Mouse (Mus musculus): Measurements from ENCODE around the gene Ripor2. TPM values are rescaled to one million over a fixed set of nuclear protein-coding genes. Genes with fewer than 3 reads are reported as not detected.

The Ripor2 gene
- polyA plus RNA-seq, 1 experiment, result 2.0 TPM

GRCm38 (mm10) chr13:24723699-24724394 is 141.9 kb downstream of the Ripor2 start:
- 79% methylated on average over 8 of the region's 8 CpGs for WGBS

GRCm38 (mm10) chr13:24724395-24724759 is 142.4 kb downstream of the Ripor2 start:
- Histone ChIP-seq H3K27ac (ENCODE audit: insufficient read depth, low read depth, low read length) (no peak overlapping the region), H3K36me3 (ENCODE audit: control insufficient read depth, insufficient read depth, low read length) (no peaks in the 10 kb centered on the region), H3K27me3 (ENCODE audit: control insufficient read depth, insufficient read depth, low read length) (no peaks in the 10 kb centered on the region), H3K4me3 (ENCODE audit: low read depth, low read length) (no peak overlapping the region), H3K4me1 (ENCODE audit: control insufficient read depth, insufficient read depth, insufficient read length, low read length) (0 out of 2 replicates have a peak, but pooled peaks cover 3% of the 10 kb centered on the region)
- 73% methylated on average over 4 of the region's 4 CpGs for WGBS
- TF ChIP-seq POLR2A (IDR thresholded peaks at IDR 0.05; ENCODE audit: low read depth, low read length) (no peak), CTCF (IDR thresholded peaks at IDR 0.05; ENCODE audit: extremely low read depth, insufficient read length, insufficient replicate concordance, low read depth, low read length) (no peak)

More at GRCm38 (mm10) chr13:24723699-24724394, 141.9 kb downstream of the Ripor2 start:
- Histone ChIP-seq H3K36me3 (ENCODE audit: control insufficient read depth, insufficient read depth, low read length) (no peaks in the 10 kb centered on the region), H3K4me3 (ENCODE audit: low read depth, low read length) (no peak overlapping the region), H3K4me1 (ENCODE audit: control insufficient read depth, insufficient read depth, insufficient read length, low read length) (0 out of 2 replicates have a peak, but pooled peaks cover 3% of the 10 kb centered on the region), H3K27ac (ENCODE audit: insufficient read depth, low read depth, low read length) (no peak overlapping the region), H3K27me3 (ENCODE audit: control insufficient read depth, insufficient read depth, low read length) (no peaks in the 10 kb centered on the region)
- no peak for TF ChIP-seq POLR2A (IDR thresholded peaks at IDR 0.05; ENCODE audit: low read depth, low read length)
- TF ChIP-seq CTCF (IDR thresholded peaks at IDR 0.05; ENCODE audit: extremely low read depth, insufficient read length, insufficient replicate concordance, low read depth, low read length), result no peak

GRCm38 (mm10) chr13:24729128-24729527 is 147.1 kb downstream of the Ripor2 start:
- no peak overlapping the region for H3K27ac ChIP-seq (ENCODE audit: insufficient read depth, low read depth, low read length)
- no peaks in the 10 kb centered on the region for H3K36me3 ChIP-seq (ENCODE audit: control insufficient read depth, insufficient read depth, low read length)
- H3K4me3 ChIP-seq (ENCODE audit: low read depth, low read length), result no peak overlapping the region
- H3K27me3 ChIP-seq (ENCODE audit: control insufficient read depth, insufficient read depth, low read length), result no peaks in the 10 kb centered on the region
- WGBS, result 90% methylated on average over 5 of the region's 5 CpGs
- H3K4me1 ChIP-seq (ENCODE audit: control insufficient read depth, insufficient read depth, insufficient read length, low read length), result no peaks in the 10 kb centered on the region
- TF ChIP-seq CTCF (IDR thresholded peaks at IDR 0.05; ENCODE audit: extremely low read depth, insufficient read length, insufficient replicate concordance, low read depth, low read length) (no peak), POLR2A (IDR thresholded peaks at IDR 0.05; ENCODE audit: low read depth, low read length) (no peak)

- H3K36me3 ChIP-seq (ENCODE audit: control insufficient read depth, insufficient read depth, low read length), result 0 out of 2 replicates have a peak, but pooled peaks cover 2% of the 10 kb centered on the region
- WGBS, result 72% methylated on average over 5 of the region's 5 CpGs
- TF ChIP-seq POLR2A (IDR thresholded peaks at IDR 0.05; ENCODE audit: low read depth, low read length), result no peak
- TF ChIP-seq CTCF (IDR thresholded peaks at IDR 0.05; ENCODE audit: extremely low read depth, insufficient read length, insufficient replicate concordance, low read depth, low read length), result no peak
- no peak overlapping the region for H3K27ac ChIP-seq (ENCODE audit: insufficient read depth, low read depth, low read length)
- H3K4me1 ChIP-seq (ENCODE audit: control insufficient read depth, insufficient read depth, insufficient read length, low read length), result peaks cover 6% of the 10 kb centered on the region; the same call in 1 of the 2 replicates
- H3K4me3 ChIP-seq (ENCODE audit: low read depth, low read length), result no peak overlapping the region
- H3K27me3 ChIP-seq (ENCODE audit: control insufficient read depth, insufficient read depth, low read length), result no peaks in the 10 kb centered on the region
These were observed 152.5 kb downstream of the Ripor2 start for GRCm38 (mm10) chr13:24734502-24734901.

- TF ChIP-seq CTCF (IDR thresholded peaks at IDR 0.05; ENCODE audit: extremely low read depth, insufficient read length, insufficient replicate concordance, low read depth, low read length), result no peak
- TF ChIP-seq POLR2A (IDR thresholded peaks at IDR 0.05; ENCODE audit: low read depth, low read length), result no peak
- peaks cover 3% of the 10 kb centered on the region; the same call in 1 of the 2 replicates for H3K36me3 ChIP-seq (ENCODE audit: control insufficient read depth, insufficient read depth, low read length)
These were observed 153.7 kb downstream of the Ripor2 start for GRCm38 (mm10) chr13:24735608-24736131.

GRCm38 (mm10) chr13:24741028-24741427 is 159.0 kb downstream of the Ripor2 start, which contains the start of gene Armh2:
Armh2 (plus strand) TSS chr13:24741232.
- TF ChIP-seq CTCF (IDR thresholded peaks at IDR 0.05; ENCODE audit: extremely low read depth, insufficient read length, insufficient replicate concordance, low read depth, low read length), result no peak
- TF ChIP-seq POLR2A (IDR thresholded peaks at IDR 0.05; ENCODE audit: low read depth, low read length), result no peak
- WGBS, result 91% methylated on average over 10 of the region's 10 CpGs
- no peak within 1 kb of the TSS for H3K27ac ChIP-seq (ENCODE audit: insufficient read depth, low read depth, low read length)
- H3K4me3 ChIP-seq (ENCODE audit: low read depth, low read length), result no peak within 1 kb of the TSS
- H3K36me3 ChIP-seq (ENCODE audit: control insufficient read depth, insufficient read depth, low read length), result peaks cover 3% of the 10 kb centered on the region; the same call in 1 of the 2 replicates
- H3K4me1 ChIP-seq (ENCODE audit: control insufficient read depth, insufficient read depth, insufficient read length, low read length), result no peaks in the 10 kb centered on the region
- H3K27me3 ChIP-seq (ENCODE audit: control insufficient read depth, insufficient read depth, low read length), result no peaks in the 10 kb centered on the region

More at GRCm38 (mm10) chr13:24735608-24736131, 153.7 kb downstream of the Ripor2 start:
- no peak overlapping the region for H3K27ac ChIP-seq (ENCODE audit: insufficient read depth, low read depth, low read length)
- H3K4me3 ChIP-seq (ENCODE audit: low read depth, low read length), result no peak overlapping the region
- H3K27me3 ChIP-seq (ENCODE audit: control insufficient read depth, insufficient read depth, low read length), result no peaks in the 10 kb centered on the region
- peaks cover 6% of the 10 kb centered on the region; the same call in 1 of the 2 replicates for H3K4me1 ChIP-seq (ENCODE audit: control insufficient read depth, insufficient read depth, insufficient read length, low read length)
- 24% methylated on average over 6 of the region's 6 CpGs for WGBS

- WGBS, result 74% methylated on average over 3 of the region's 3 CpGs
- H3K27ac ChIP-seq (ENCODE audit: insufficient read depth, low read depth, low read length), result no peak overlapping the region
- H3K36me3 ChIP-seq (ENCODE audit: control insufficient read depth, insufficient read depth, low read length), result peaks cover 21% of the 10 kb centered on the region
- TF ChIP-seq POLR2A (IDR thresholded peaks at IDR 0.05; ENCODE audit: low read depth, low read length) (no peak), CTCF (IDR thresholded peaks at IDR 0.05; ENCODE audit: extremely low read depth, insufficient read length, insufficient replicate concordance, low read depth, low read length) (no peak)
- no peaks in the 10 kb centered on the region for H3K27me3 ChIP-seq (ENCODE audit: control insufficient read depth, insufficient read depth, low read length)
- H3K4me1 ChIP-seq (ENCODE audit: control insufficient read depth, insufficient read depth, insufficient read length, low read length), result no peaks in the 10 kb centered on the region
- H3K4me3 ChIP-seq (ENCODE audit: low read depth, low read length), result no peak overlapping the region
These were observed 165.8 kb downstream of the Ripor2 start for GRCm38 (mm10) chr13:24747823-24748222.
